Mouse (Mus musculus) MEL (cell line): ENCODE results near the gene Wdr62. TPM values are rescaled to one million over a fixed set of nuclear protein-coding genes. Genes with fewer than 3 reads are reported as not detected.

Experiments used
- DNase-seq: peaks from one replicate; pipeline ENCODE4 v3.0.0; 2011; ENCODE audit warnings: low read depth, low spot score
- H3K27ac ChIP-seq: 2 replicates; pipeline ENCODE4 v1.5.1; 2012; ENCODE audit warnings: low read depth, mild to moderate bottlenecking, control low read depth, low read length, moderate library complexity; ENCODE audit not compliant: control insufficient read depth
- H3K27me3 ChIP-seq, 2 experiments: fragments of 150-350 bp in 1 of 2; sonication (generic) in 1 of 2; 2 replicates each; pipeline ENCODE4 v1.6.1; 2012; ENCODE audit warnings: low read length in 2 of 2, mild to moderate bottlenecking in 2 of 2, improper control_type of control experiment in 1 of 2, moderate library complexity in 1 of 2; ENCODE audit not compliant: insufficient read depth in 2 of 2, control insufficient read depth in 1 of 2
- H3K36me3 ChIP-seq, 2 experiments: 2 replicates each; pipeline ENCODE4 v1.6.1; 2012 to 2014; ENCODE audit warnings: low read length in 2 of 2, improper control_type of control experiment in 1 of 2, inconsistent platforms in 1 of 2, mild to moderate bottlenecking in 1 of 2; ENCODE audit not compliant: insufficient read depth in 2 of 2, control insufficient read depth in 1 of 2
- H3K4me1 ChIP-seq, 2 experiments: fragments of 150-350 bp in 1 of 2; sonication (generic) in 1 of 2; 2 replicates each; pipeline ENCODE4 v1.6.1; 2012; ENCODE audit warnings: low read length in 2 of 2, improper control_type of control experiment in 1 of 2, mild to moderate bottlenecking in 1 of 2; ENCODE audit not compliant: insufficient read depth in 2 of 2, control insufficient read depth in 1 of 2
- H3K4me3 ChIP-seq, 2 experiments: fragments of 150-350 bp in 1 of 2; sonication (generic) in 1 of 2; 2 replicates each; pipeline ENCODE4 v1.5.1; 2012; ENCODE audit warnings: low read depth in 2 of 2, low read length in 2 of 2, mild to moderate bottlenecking in 2 of 2, moderate library complexity in 2 of 2, control low read depth in 1 of 2, improper control_type of control experiment in 1 of 2; ENCODE audit not compliant: control insufficient read depth in 1 of 2, insufficient read depth in 1 of 2
- H3K79me2 ChIP-seq: 2 replicates; pipeline ENCODE4 v1.6.1; 2012; ENCODE audit warnings: mild to moderate bottlenecking, low read length, moderate library complexity; ENCODE audit not compliant: control insufficient read depth, poor library complexity, insufficient read depth
- H3K9ac ChIP-seq: 2 replicates; pipeline ENCODE4 v1.6.1; 2012; ENCODE audit warnings: low read depth, mild to moderate bottlenecking, control low read depth, low read length, moderate library complexity; ENCODE audit not compliant: control insufficient read depth, poor library complexity, severe bottlenecking
- H3K9me3 ChIP-seq: fragments of 150-350 bp; sonication (generic); replicated peaks from 2 replicates; pipeline ENCODE4 v1.6.1; 2012; ENCODE audit warnings: mild to moderate bottlenecking, low read length, improper control_type of control experiment, moderate library complexity; ENCODE audit not compliant: insufficient read depth
- BHLHE40 ChIP-seq: IDR thresholded peaks from 2 replicates; pipeline ENCODE4 v1.6.1; 2012; ENCODE audit warnings: low read depth, mild to moderate bottlenecking, inconsistent platforms, low read length, improper control_type of control experiment, borderline replicate concordance
- CHD2 ChIP-seq: IDR thresholded peaks from 2 replicates; pipeline ENCODE4 v1.6.1; 2011; ENCODE audit warnings: low read length, improper control_type of control experiment
- CTCF ChIP-seq, 3 experiments: IDR thresholded peaks in 2 of 3; conservative IDR thresholded peaks in 1 of 3; 2 replicates each; pipeline ENCODE4 v1.5.1; 2011 to 2012; ENCODE audit warnings: low read length in 3 of 3, low read depth in 2 of 3, mild to moderate bottlenecking in 2 of 3, improper control_type of control experiment in 1 of 3, inconsistent platforms in 1 of 3, mixed read lengths in 1 of 3, moderate library complexity in 1 of 3; ENCODE audit not compliant: control insufficient read depth in 1 of 3, insufficient read depth in 1 of 3, poor library complexity in 1 of 3, severe bottlenecking in 1 of 3
- E2F4 ChIP-seq: IDR thresholded peaks from 2 replicates; pipeline ENCODE4 v1.6.1; 2011; ENCODE audit warnings: low read depth, low read length, improper control_type of control experiment, borderline replicate concordance
- ELF1 ChIP-seq: IDR thresholded peaks from 2 replicates; pipeline ENCODE4 v1.6.1; 2014; ENCODE audit warnings: low read depth, mild to moderate bottlenecking, inconsistent platforms, low read length, improper control_type of control experiment, moderate library complexity
- EP300 ChIP-seq, 2 experiments: IDR thresholded peaks; 2 replicates each; pipeline ENCODE4 v1.6.1; 2011; ENCODE audit warnings: improper control_type of control experiment in 2 of 2, low read length in 2 of 2, low read depth in 1 of 2, mild to moderate bottlenecking in 1 of 2
- ETS1 ChIP-seq: IDR thresholded peaks from 2 replicates; pipeline ENCODE4 v1.6.1; 2012; ENCODE audit warnings: low read depth, mild to moderate bottlenecking, inconsistent platforms, low read length, improper control_type of control experiment, moderate library complexity
- MAFK ChIP-seq: IDR thresholded peaks from 2 replicates; pipeline ENCODE4 v1.6.1; 2011; ENCODE audit warnings: low read depth, mild to moderate bottlenecking, low read length, improper control_type of control experiment, borderline replicate concordance
- MAX ChIP-seq: IDR thresholded peaks from 2 replicates; pipeline ENCODE4 v1.6.1; 2011; ENCODE audit warnings: low read length, improper control_type of control experiment
- MEF2A ChIP-seq: IDR thresholded peaks from 2 replicates; pipeline ENCODE4 v1.6.1; 2014; ENCODE audit warnings: low read depth, mild to moderate bottlenecking, inconsistent platforms, low read length, improper control_type of control experiment; ENCODE audit not compliant: poor library complexity, insufficient replicate concordance, severe bottlenecking; ENCODE audit errors: extremely low read depth
- MYB ChIP-seq: IDR thresholded peaks from 2 replicates; pipeline ENCODE4 v1.6.1; 2011; ENCODE audit warnings: mild to moderate bottlenecking, low read depth, low read length, improper control_type of control experiment
- MYC ChIP-seq: IDR thresholded peaks from 2 replicates; pipeline ENCODE4 v1.6.1; 2011; ENCODE audit warnings: low read depth, mild to moderate bottlenecking, low read length, improper control_type of control experiment, moderate library complexity
- NRF1 ChIP-seq: IDR thresholded peaks from 2 replicates; pipeline ENCODE4 v1.6.1; 2014; ENCODE audit warnings: low read depth, mild to moderate bottlenecking, inconsistent platforms, low read length, improper control_type of control experiment, moderate library complexity; ENCODE audit not compliant: poor library complexity, insufficient read depth, severe bottlenecking
- POLR2A ChIP-seq, 2 experiments: IDR thresholded peaks; 2 replicates each; pipeline ENCODE4 v1.6.1; 2011 to 2012; ENCODE audit warnings: low read length in 2 of 2, mild to moderate bottlenecking in 2 of 2, control low read depth in 1 of 2, improper control_type of control experiment in 1 of 2, low read depth in 1 of 2, moderate library complexity in 1 of 2; ENCODE audit not compliant: control insufficient read depth in 1 of 2, insufficient read depth in 1 of 2, poor library complexity in 1 of 2
- POLR2AphosphoS2 ChIP-seq: IDR thresholded peaks from 2 replicates; pipeline ENCODE4 v1.6.1; 2011; ENCODE audit warnings: low read length, improper control_type of control experiment
- POLR2AphosphoS5 ChIP-seq: IDR thresholded peaks from 2 replicates; pipeline ENCODE4 v1.6.1; 2012; ENCODE audit warnings: low read depth, borderline replicate concordance, mild to moderate bottlenecking, inconsistent platforms, low read length, moderate library complexity, mixed read lengths
- RCOR1 ChIP-seq: IDR thresholded peaks from 2 replicates; pipeline ENCODE4 v1.6.1; 2012; ENCODE audit warnings: low read depth, mild to moderate bottlenecking, inconsistent platforms, low read length, improper control_type of control experiment
- SMC3 ChIP-seq: IDR thresholded peaks from 2 replicates; pipeline ENCODE4 v1.6.1; 2011; ENCODE audit warnings: low read depth, low read length, improper control_type of control experiment
- TAL1 ChIP-seq: IDR thresholded peaks from 2 replicates; pipeline ENCODE4 v1.6.1; 2012; ENCODE audit warnings: mild to moderate bottlenecking, inconsistent platforms, low read length, moderate library complexity, mixed read lengths
- TBP ChIP-seq: IDR thresholded peaks from 2 replicates; pipeline ENCODE4 v1.8.0; 2011; ENCODE audit warnings: low read depth, low read length, improper control_type of control experiment
- TCF12 ChIP-seq: IDR thresholded peaks from 2 replicates; pipeline ENCODE4 v1.6.1; 2014; ENCODE audit warnings: low read depth, mild to moderate bottlenecking, inconsistent platforms, low read length, improper control_type of control experiment, moderate library complexity
- UBTF ChIP-seq: IDR thresholded peaks from 2 replicates; pipeline ENCODE4 v1.6.1; 2012; ENCODE audit warnings: low read depth, mild to moderate bottlenecking, inconsistent platforms, low read length, improper control_type of control experiment, moderate library complexity, borderline replicate concordance; ENCODE audit not compliant: insufficient read depth
- USF1 ChIP-seq: IDR thresholded peaks from 2 replicates; pipeline ENCODE4 v1.6.1; 2014; ENCODE audit warnings: low read depth, mild to moderate bottlenecking, inconsistent platforms, low read length, improper control_type of control experiment, moderate library complexity
- ZC3H11A ChIP-seq: IDR thresholded peaks from 2 replicates; pipeline ENCODE4 v1.6.1; 2012; ENCODE audit warnings: low read depth, mild to moderate bottlenecking, inconsistent platforms, low read length, improper control_type of control experiment
- ZMIZ1 ChIP-seq: IDR thresholded peaks from 2 replicates; pipeline ENCODE4 v1.6.1; 2012; ENCODE audit warnings: low read depth, mild to moderate bottlenecking, inconsistent platforms, low read length, improper control_type of control experiment, moderate library complexity
- polyA plus RNA-seq, 2 experiments: library from polyadenylated mRNA; stranded (reverse) in 1 of 2; unstranded in 1 of 2; fragments of >175 nt in 1 of 2; fragments of >200 nt in 1 of 2; gene quantifications; 2 replicates each; pipeline versions ENCODE4 v1.2.1 to v1.2.4; 2012; ENCODE audit warnings: low replicate concordance in 2 of 2, low read depth in 1 of 2; ENCODE audit not compliant: insufficient read length in 2 of 2, insufficient read depth in 1 of 2, missing spikeins in 1 of 2
- total RNA-seq: library from RNA; depleted of rRNA; stranded (reverse); fragments of 300-350 nt; gene quantifications from 2 replicates; pipeline ENCODE4 v1.2.3, GENCODE M21; 2012

The Wdr62 gene
- total and polyA plus RNA-seq, 3 experiments, result 6.5 to 44.8 (median 30.5) TPM

DNA sequence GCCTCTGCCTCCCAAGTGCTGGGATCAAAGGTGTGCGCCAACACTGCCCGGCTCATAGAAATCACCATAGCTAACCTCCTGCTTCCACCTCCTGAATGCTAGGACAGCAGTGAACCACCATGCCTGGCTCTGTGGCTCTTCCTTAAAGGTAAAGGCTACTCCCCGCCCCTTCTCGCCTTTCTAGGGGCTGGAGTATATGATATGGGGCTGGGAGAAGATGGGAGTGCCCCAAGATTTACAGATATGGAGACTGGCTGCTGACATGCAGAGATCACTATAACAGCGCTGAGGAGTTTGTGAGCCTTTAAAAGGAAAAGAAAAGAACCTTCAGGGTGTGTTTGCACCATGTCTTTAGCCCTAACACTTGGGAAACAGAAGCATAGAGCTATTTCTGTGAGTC is 58.0 kb downstream of the Wdr62 start:
- H3K27ac ChIP-seq, result no peak overlapping the region
- H3K79me2 ChIP-seq, result no peaks in the 10 kb centered on the region
- no peak for DNase-seq
- no peaks in the 10 kb centered on the region for H3K9me3 ChIP-seq
- H3K27me3 ChIP-seq, result no peaks in the 10 kb centered on the region
- H3K4me3 ChIP-seq, result no peak overlapping the region
- H3K36me3 ChIP-seq, result peaks cover 0 to 2% of the 10 kb centered on the region in 2 experiments; a peak in 1 of 4 replicates
- no peak overlapping the region for H3K9ac ChIP-seq
- TF ChIP-seq UBTF (no peak), USF1 (no peak), TAL1 (no peak), POLR2A (IDR thresholded peaks at IDR 0.05; ENCODE audit: control insufficient read depth in 1 of 2, insufficient read depth in 1 of 2, low read depth in 1 of 2, low read length in 2 of 2, poor library complexity in 1 of 2) (no peak), SMC3 (no peak)
- TF ChIP-seq, all 39 proteins: peak for 0
- no peaks in the 10 kb centered on the region for H3K4me1 ChIP-seq

DNA sequence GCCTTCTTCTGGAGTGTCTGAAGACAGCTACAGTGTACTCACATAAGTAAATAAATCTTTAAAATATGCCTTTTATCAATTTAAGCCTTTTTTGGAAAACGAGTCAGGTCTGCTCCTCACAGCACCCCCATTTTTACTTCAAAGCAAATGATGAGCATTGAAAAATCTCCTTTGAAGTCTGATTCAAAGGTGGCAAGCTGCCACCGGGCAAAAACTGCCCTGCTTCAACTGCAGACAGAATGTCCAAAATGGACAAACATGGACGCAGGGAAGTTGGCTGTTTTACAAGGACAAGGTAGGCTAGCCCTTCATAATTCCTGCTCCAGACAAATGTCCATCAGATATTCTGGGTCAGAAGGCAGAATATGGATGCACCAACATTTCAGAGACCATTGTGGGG is 58.8 kb downstream of the Wdr62 start:
- DNase-seq, result no peak
- TF ChIP-seq TBP (no peak), POLR2AphosphoS5 (no peak), CTCF (IDR thresholded peaks at IDR 0.05 in 2 of 3, conservative IDR thresholded peaks at IDR 0.05 in 1 of 3; ENCODE audit: control insufficient read depth in 1 of 3, insufficient read depth in 1 of 3, low read depth in 2 of 3, low read length in 3 of 3, poor library complexity in 1 of 3, severe bottlenecking in 1 of 3) (no peak), ETS1 (no peak), E2F4 (no peak), RCOR1 (no peak)
- no peak overlapping the region for H3K27ac ChIP-seq
- peaks cover 0 to 2% of the 10 kb centered on the region in 2 experiments; a peak in 1 of 4 replicates for H3K36me3 ChIP-seq
- no peak overlapping the region for H3K4me3 ChIP-seq
- H3K27me3 ChIP-seq, result no peaks in the 10 kb centered on the region
- no peaks in the 10 kb centered on the region for H3K4me1 ChIP-seq
- no peaks in the 10 kb centered on the region for H3K9me3 ChIP-seq
- H3K79me2 ChIP-seq, result no peaks in the 10 kb centered on the region
- no peak overlapping the region for H3K9ac ChIP-seq

DNA sequence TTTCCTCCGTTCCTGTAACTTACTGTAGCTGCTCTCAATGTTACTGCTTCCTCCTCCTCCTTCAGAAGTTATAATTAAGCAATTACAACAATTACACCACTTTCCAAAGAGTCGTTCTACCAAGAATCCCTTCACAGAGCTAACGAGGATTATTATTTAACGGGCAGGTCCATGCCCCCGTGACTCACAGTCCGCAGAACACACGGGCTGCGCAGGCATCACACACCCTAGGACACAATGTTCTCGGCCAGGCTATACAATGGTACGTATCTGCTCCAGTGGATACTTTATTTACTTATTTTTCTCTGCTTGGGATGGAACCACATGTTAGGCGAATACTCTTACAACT is 60.2 kb downstream of the Wdr62 start:
- no peak overlapping the region for H3K4me3 ChIP-seq
- H3K27ac ChIP-seq, result no peak overlapping the region
- no peak for DNase-seq
- H3K9ac ChIP-seq, result no peak overlapping the region
- H3K4me1 ChIP-seq, result no peaks in the 10 kb centered on the region; a peak in 1 of 4 replicates
- no peaks in the 10 kb centered on the region for H3K79me2 ChIP-seq
- no peaks in the 10 kb centered on the region for H3K27me3 ChIP-seq
- no peaks in the 10 kb centered on the region for H3K9me3 ChIP-seq
- H3K36me3 ChIP-seq, result peaks cover 0 to 2% of the 10 kb centered on the region in 2 experiments; a peak in 1 of 4 replicates
- TF ChIP-seq ELF1 (no peak), EP300 (IDR thresholded peaks at IDR 0.05; ENCODE audit: low read depth in 1 of 2, low read length in 2 of 2) (no peak), TAL1 (no peak), CHD2 (no peak), ZMIZ1 (no peak), POLR2A (IDR thresholded peaks at IDR 0.05; ENCODE audit: control insufficient read depth in 1 of 2, insufficient read depth in 1 of 2, low read depth in 1 of 2, low read length in 2 of 2, poor library complexity in 1 of 2) (no peak), ZC3H11A (no peak), NRF1 (no peak), MAFK (no peak), MYC (no peak), MEF2A (no peak), MYB (no peak), RCOR1 (no peak), BHLHE40 (no peak), CTCF (IDR thresholded peaks at IDR 0.05 in 2 of 3, conservative IDR thresholded peaks at IDR 0.05 in 1 of 3; ENCODE audit: control insufficient read depth in 1 of 3, insufficient read depth in 1 of 3, low read depth in 2 of 3, low read length in 3 of 3, poor library complexity in 1 of 3, severe bottlenecking in 1 of 3) (no peak), MAX (no peak), POLR2AphosphoS2 (no peak), TCF12 (no peak), POLR2AphosphoS5 (no peak)
